ENCODE assay signal across 31 mouse cellular contexts in the genomic region with DNA sequence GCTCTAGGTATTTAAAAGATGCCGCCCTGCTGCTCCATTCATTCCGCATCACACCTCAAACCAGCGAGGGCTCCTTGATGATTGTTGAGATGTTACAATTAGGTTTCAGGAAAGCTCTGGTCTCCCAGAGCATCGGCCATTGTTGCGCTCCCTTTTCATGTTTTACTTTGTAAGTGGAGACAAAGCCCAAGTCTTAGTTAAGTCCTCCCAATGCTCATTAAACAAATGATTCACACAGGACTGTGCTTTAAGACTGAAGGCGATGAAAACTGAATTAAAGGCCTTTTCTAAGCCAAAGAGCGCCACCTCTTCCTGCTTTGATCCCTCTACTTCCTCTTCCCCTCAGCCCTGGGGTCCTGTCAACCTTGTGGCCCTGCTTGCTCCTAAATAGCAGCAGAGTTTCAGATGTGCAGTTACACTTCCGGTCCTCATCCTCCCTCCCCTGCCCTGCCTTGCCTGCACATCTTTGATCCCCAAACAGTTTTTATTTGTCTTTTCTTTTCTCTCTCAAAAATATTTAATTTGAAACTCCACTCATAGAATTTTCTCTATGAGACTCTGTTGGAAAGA. TPM values are rescaled to one million over a fixed set of nuclear protein-coding genes. Genes with fewer than 3 reads are reported as not detected.
A peak's percentile ranks its signal among the peaks of the same experiment; 100 is the strongest.
DNase-seq lines count a peak whose midpoint lies in the region; ATAC-seq and TF ChIP-seq lines count a peak whose summit lies in the region.
"Had no signal": no experiment of that assay in that cellular context is flagged by ENCODE, and none has a peak within 500 bp of the region (broad histone marks: within the 10 kb centered on the region; RNA-seq: fewer than 3 reads in every experiment).

No protein-coding gene starts in this region.

- H3K4me2 ChIP-seq in forebrain, postnatal 0 days (ENCODE audit: low read depth): no peak overlapping the region
- no peak overlapping the region for H3K4me2 ChIP-seq in midbrain, embryonic 14.5 days (ENCODE audit: low read length)
- no peak overlapping the region for H3K4me2 ChIP-seq in midbrain, postnatal 0 days (ENCODE audit: low read depth, low read length, poor library complexity, severe bottlenecking)
- H3K4me2 ChIP-seq in hindbrain, embryonic 12.5 days (replicated peaks): no peak overlapping the region
- H3K4me2 ChIP-seq: heart, embryonic 11.5 days; hindbrain, embryonic 13.5 days; liver, embryonic 12.5 days; midbrain, embryonic 13.5 days; neural tube, embryonic 12.5 days had no signal

- no peaks in the 10 kb centered on the region for H3K36me3 ChIP-seq in forebrain, embryonic 10.5 days (replicated peaks)
- no peaks in the 10 kb centered on the region for H3K36me3 ChIP-seq in forebrain, postnatal 0 days (ENCODE audit: insufficient read depth)
- H3K36me3 ChIP-seq in midbrain, embryonic 14.5 days (ENCODE audit: control insufficient read depth, insufficient read depth, low read length): no peaks in the 10 kb centered on the region
- H3K36me3 ChIP-seq in midbrain, postnatal 0 days (ENCODE audit: insufficient read depth, low read length): no peaks in the 10 kb centered on the region
- H3K36me3 ChIP-seq in thymus, adult 2 months (ENCODE audit: control insufficient read depth, insufficient read depth, low read length): no peaks in the 10 kb centered on the region
- H3K36me3 ChIP-seq in hindbrain, embryonic 12.5 days: no peaks in the 10 kb centered on the region
- H3K36me3 ChIP-seq: hindbrain, embryonic 13.5 days; liver, embryonic 12.5 days; midbrain, embryonic 13.5 days; neural tube, embryonic 12.5 days had no signal

- TF ChIP-seq CTCF in forebrain, postnatal 0 days (IDR thresholded peaks at IDR 0.05; ENCODE audit: low read depth): no peak
- no peak for TF ChIP-seq CTCF in midbrain, postnatal 0 days (IDR thresholded peaks at IDR 0.05)
- TF ChIP-seq CTCF in thymus, adult 2 months (IDR thresholded peaks at IDR 0.05; ENCODE audit: borderline replicate concordance, control insufficient read depth, extremely low read depth, insufficient read depth, low read length, poor library complexity): no peak

- TF ChIP-seq POLR2A in thymus, adult 2 months (IDR thresholded peaks at IDR 0.05; ENCODE audit: control insufficient read depth, extremely low read depth, insufficient read depth, low read length, poor library complexity): no peak

- no peak overlapping the region for H3K9ac ChIP-seq in forebrain, postnatal 0 days
- no peak overlapping the region for H3K9ac ChIP-seq in midbrain, embryonic 14.5 days (replicated peaks; ENCODE audit: low read length)
- no peak overlapping the region for H3K9ac ChIP-seq in midbrain, postnatal 0 days (replicated peaks; ENCODE audit: low read length, poor library complexity, severe bottlenecking)
- no peak overlapping the region for H3K9ac ChIP-seq in hindbrain, embryonic 12.5 days
- H3K9ac ChIP-seq: hindbrain, embryonic 13.5 days; liver, embryonic 12.5 days; liver, postnatal 0 days; midbrain, embryonic 13.5 days; neural tube, embryonic 12.5 days had no signal

- H3K4me3 ChIP-seq in forebrain, embryonic 10.5 days: no peak overlapping the region; the same call in 1 of the 2 replicates
- no peak overlapping the region for H3K4me3 ChIP-seq in forebrain, postnatal 0 days (ENCODE audit: low read depth, low read length)
- H3K4me3 ChIP-seq in midbrain, embryonic 14.5 days (replicated peaks; ENCODE audit: low read depth, low read length): no peak overlapping the region
- H3K4me3 ChIP-seq in midbrain, postnatal 0 days (ENCODE audit: low read depth, low read length): no peak overlapping the region
- no peak overlapping the region for H3K4me3 ChIP-seq in thymus, adult 2 months (ENCODE audit: control insufficient read depth, insufficient read depth, low read length)
- no peak overlapping the region for H3K4me3 ChIP-seq in hindbrain, embryonic 12.5 days
- H3K4me3 ChIP-seq: gastrocnemius, adult 2 months; hindbrain, embryonic 13.5 days; liver, embryonic 12.5 days; midbrain, embryonic 13.5 days; myocyte; neural tube, embryonic 12.5 days had no signal

- H3K9me3 ChIP-seq in forebrain, embryonic 10.5 days: no peaks in the 10 kb centered on the region
- H3K9me3 ChIP-seq in forebrain, postnatal 0 days (ENCODE audit: low read length): no peaks in the 10 kb centered on the region
- no peaks in the 10 kb centered on the region for H3K9me3 ChIP-seq in midbrain, embryonic 14.5 days (ENCODE audit: control insufficient read depth, low read length)
- H3K9me3 ChIP-seq in midbrain, postnatal 0 days (ENCODE audit: low read length): no peaks in the 10 kb centered on the region
- no peaks in the 10 kb centered on the region for H3K9me3 ChIP-seq in hindbrain, embryonic 12.5 days (replicated peaks)
- H3K9me3 ChIP-seq: hindbrain, embryonic 13.5 days; liver, embryonic 12.5 days; midbrain, embryonic 13.5 days; neural tube, embryonic 12.5 days had no signal

- no peaks in the 10 kb centered on the region for H3K27me3 ChIP-seq in forebrain, embryonic 10.5 days (ENCODE audit: poor library complexity, severe bottlenecking)
- H3K27me3 ChIP-seq in forebrain, postnatal 0 days (ENCODE audit: insufficient read depth, low read length): no peaks in the 10 kb centered on the region
- H3K27me3 ChIP-seq in midbrain, embryonic 14.5 days (ENCODE audit: control insufficient read depth, insufficient read depth, low read length): no peaks in the 10 kb centered on the region
- no peaks in the 10 kb centered on the region for H3K27me3 ChIP-seq in midbrain, postnatal 0 days (ENCODE audit: insufficient read depth, low read length)
- H3K27me3 ChIP-seq in thymus, adult 2 months (ENCODE audit: control insufficient read depth, insufficient read depth, low read length): no peaks in the 10 kb centered on the region
- no peaks in the 10 kb centered on the region for H3K27me3 ChIP-seq in hindbrain, embryonic 12.5 days
- H3K27me3 ChIP-seq: hindbrain, embryonic 13.5 days; liver, embryonic 12.5 days; midbrain, embryonic 13.5 days; neural tube, embryonic 12.5 days had no signal

- peak overlapping the region; percentile 66; the same call in 1 of the 2 replicates for H3K27ac ChIP-seq in forebrain, embryonic 10.5 days
- H3K27ac ChIP-seq in forebrain, postnatal 0 days (ENCODE audit: low read depth, low read length): no peak overlapping the region
- no peak overlapping the region for H3K27ac ChIP-seq in midbrain, embryonic 14.5 days (replicated peaks; ENCODE audit: low read depth, low read length)
- H3K27ac ChIP-seq in midbrain, postnatal 0 days (ENCODE audit: low read depth, low read length): no peak overlapping the region
- no peak overlapping the region for H3K27ac ChIP-seq in thymus, adult 2 months (ENCODE audit: control insufficient read depth, insufficient read depth, low read length)
- no peak overlapping the region for H3K27ac ChIP-seq in hindbrain, embryonic 12.5 days
- H3K27ac ChIP-seq: gastrocnemius, adult 2 months; hindbrain, embryonic 13.5 days; kidney, postnatal 0 days; liver, embryonic 12.5 days; macrophage; midbrain, embryonic 13.5 days; neural tube, embryonic 12.5 days had no signal

- peak; percentile 29 for DNase-seq in forebrain, embryonic 10.5 days (ENCODE audit: extremely low spot score, low spot score)
- DNase-seq in forebrain, postnatal 0 days: no peak
- peak; percentile 4 for DNase-seq in midbrain, embryonic 14.5 days
- no peak for DNase-seq in midbrain, postnatal 0 days (ENCODE audit: low spot score)
- DNase-seq in thymus, adult 2 months: no peak
- DNase-seq: adrenal gland, adult 2 months; adrenal gland, postnatal 36 days; cerebellum, adult 9-10 months; cerebellum, postnatal 36 days; gastrocnemius, adult 2 months; gastrocnemius, postnatal 36 days; heart, adult 18-20 months; heart, postnatal 36 days; kidney, adult 8-10 months; kidney, postnatal 4 days; left cerebral cortex, postnatal 4 days; liver, postnatal 0 days had no signal

- peaks cover 16% of the 10 kb centered on the region for H3K4me1 ChIP-seq in forebrain, embryonic 10.5 days
- H3K4me1 ChIP-seq in forebrain, postnatal 0 days (ENCODE audit: insufficient read depth): no peaks in the 10 kb centered on the region
- H3K4me1 ChIP-seq in midbrain, embryonic 14.5 days (ENCODE audit: control insufficient read depth, insufficient read depth, low read length): no peaks in the 10 kb centered on the region
- H3K4me1 ChIP-seq in midbrain, postnatal 0 days (ENCODE audit: insufficient read depth, low read length): no peaks in the 10 kb centered on the region
- no peaks in the 10 kb centered on the region; the same call in 1 of the 2 replicates for H3K4me1 ChIP-seq in thymus, adult 2 months (replicated peaks; ENCODE audit: control insufficient read depth, insufficient read depth, low read length)
- no peaks in the 10 kb centered on the region for H3K4me1 ChIP-seq in hindbrain, embryonic 12.5 days
- H3K4me1 ChIP-seq: hindbrain, embryonic 13.5 days; liver, embryonic 12.5 days; midbrain, embryonic 13.5 days; neural tube, embryonic 12.5 days had no signal

- WGBS in forebrain, embryonic 10.5 days: 20% methylated on average over 8 of the region's 8 CpGs
- 14% methylated on average over 8 of the region's 8 CpGs for WGBS in forebrain, postnatal 0 days
- WGBS in midbrain, embryonic 14.5 days: 26% methylated on average over 8 of the region's 8 CpGs
- WGBS in midbrain, postnatal 0 days: 32% methylated on average over 8 of the region's 8 CpGs
- WGBS in thymus, adult 2 months: 81% methylated on average over 8 of the region's 8 CpGs
- 38% methylated on average over 8 of the region's 8 CpGs for WGBS in hindbrain, embryonic 12.5 days

- no peak for ATAC-seq in forebrain, postnatal 0 days
- no peak for ATAC-seq in midbrain, embryonic 14.5 days (ENCODE audit: low FRiP score, low TSS enrichment)
- no peak for ATAC-seq in midbrain, postnatal 0 days (ENCODE audit: low FRiP score)
- ATAC-seq in common myeloid progenitor, adult 5-6 weeks (replicated peaks; ENCODE audit: low read depth, poor library complexity, severe bottlenecking): 0 out of 2 replicates have a peak, but pooled peaks have one; percentile 18
- ATAC-seq in hindbrain, embryonic 12.5 days (ENCODE audit: low FRiP score): no peak
- ATAC-seq: activated CD4-positive, CD25-positive, alpha-beta regulatory T cell, adult 4 months; intestine, embryonic 16.5 days; liver, embryonic 12.5 days; liver, postnatal 0 days had no signal

RNA-seq across cellular contexts. Expression of a gene that starts 28.2 kb away (rescaled TPM):
- polyA plus RNA-seq in forebrain, embryonic 10.5 days (2016; fragmentation: Nextera tagmentation; extraction: Ambion mirVana): 1.5 and 1.6 TPM in 2 replicates
- not detected in 2 replicates for total RNA-seq in forebrain, postnatal 0 days (2014; rRNA removed)
- not detected in 2 replicates for polyA plus RNA-seq in forebrain, postnatal 0 days (2015; fragmentation: Nextera tagmentation; extraction: Ambion mirVana)
- 0.20 and 0.26 TPM in 2 replicates for polyA plus RNA-seq in midbrain, embryonic 14.5 days (2014; fragmentation: Nextera tagmentation; extraction: Ambion mirVana)
- not detected in 2 replicates for total RNA-seq in midbrain, postnatal 0 days (2014; rRNA removed)
- polyA plus RNA-seq in midbrain, postnatal 0 days (2015; fragmentation: Nextera tagmentation; extraction: Ambion mirVana): 0.11 and 0.16 TPM in 2 replicates
- total RNA-seq in common myeloid progenitor, adult 5-6 weeks (2017): 0.53 and 1.4 TPM in 2 replicates
- 1.6 and 1.9 TPM in 2 replicates for polyA plus RNA-seq in thymus, adult 2 months (2012; rRNA removed)
- polyA plus RNA-seq in hindbrain, embryonic 12.5 days (2016; fragmentation: Nextera tagmentation; extraction: Ambion mirVana): 0.98 and 1.2 TPM in 2 replicates
- total RNA-seq: gastrocnemius, adult 2 months; gastrocnemius, postnatal 36 days; heart, postnatal 36 days; layer of hippocampus, postnatal 25 days had no signal
- polyA plus RNA-seq: adrenal gland, adult 2 months; heart, embryonic 11.5 days; myocyte; testis, adult 2 months had no signal

Comparison
In these comparisons a context has a peak if more than half of its experiments do, and no peak if none do; other contexts are left out.
1. DNase-seq: peak in forebrain, embryonic 10.5 days (single experiment) and midbrain, embryonic 14.5 days (single experiment); none in forebrain, postnatal 0 days (single experiment), midbrain, postnatal 0 days (single experiment) and thymus, adult 2 months (single experiment).